Mouse (Mus musculus) lung, postnatal 0 days (tissue): ENCODE results near the gene Sgms1. TPM values are rescaled to one million over a fixed set of nuclear protein-coding genes. Genes with fewer than 3 reads are reported as not detected.

Experiments
- ATAC-seq: fragments of 200-750 bp; cut with Nextera tagmentation; 2 replicates; pipeline ENCODE4 v1.8.0; 2017; ENCODE audit warnings: moderate library complexity
- DNase-seq: peaks from one replicate; pipeline ENCODE4 v3.0.0-alpha.2; 2016; ENCODE audit warnings: low spot score
- H3K27ac ChIP-seq: fragments of 300-500 bp; sonication (generic); 2 replicates; pipeline ENCODE4 v1.5.1; 2014; ENCODE audit warnings: antibody characterized with exemption, mild to moderate bottlenecking, low read length, mixed read lengths
- H3K27me3 ChIP-seq: fragments of 300-500 bp; sonication (generic); replicated peaks from 2 replicates; pipeline ENCODE4 v1.6.1; 2014; ENCODE audit warnings: low read length, mixed read lengths; ENCODE audit not compliant: insufficient read depth
- H3K36me3 ChIP-seq: fragments of 300-500 bp; sonication (generic); 2 replicates; pipeline ENCODE4 v1.6.1; 2014; ENCODE audit warnings: low read length, mixed read lengths; ENCODE audit not compliant: insufficient read depth
- H3K4me1 ChIP-seq: fragments of 300-500 bp; sonication (generic); 2 replicates; pipeline ENCODE4 v1.6.1; 2014; ENCODE audit warnings: antibody characterized with exemption, low read depth, low read length, mixed read lengths; ENCODE audit not compliant: insufficient read depth
- H3K4me2 ChIP-seq: fragments of 300-500 bp; sonication (generic); replicated peaks from 2 replicates; pipeline ENCODE4 v1.6.1; 2014; ENCODE audit warnings: low read depth, mild to moderate bottlenecking, low read length, moderate library complexity, mixed read lengths
- H3K4me3 ChIP-seq: fragments of 300-500 bp; sonication (generic); 2 replicates; pipeline ENCODE4 v1.5.1; 2014; ENCODE audit warnings: low read depth, low read length
- H3K9ac ChIP-seq: fragments of 300-500 bp; sonication (generic); replicated peaks from 2 replicates; pipeline ENCODE4 v1.6.1; 2014; ENCODE audit warnings: low read depth, mild to moderate bottlenecking
- H3K9me3 ChIP-seq: fragments of 300-500 bp; sonication (generic); 2 replicates; pipeline ENCODE4 v1.6.1; 2016; ENCODE audit warnings: low read length, mixed read lengths
- CTCF ChIP-seq: IDR thresholded peaks from 2 replicates; pipeline ENCODE4 v1.5.1; 2016; ENCODE audit warnings: antibody characterized with exemption, mild to moderate bottlenecking
- EP300 ChIP-seq: IDR thresholded peaks from 2 replicates; pipeline ENCODE4 v1.6.1; 2016; ENCODE audit warnings: antibody characterized with exemption, mild to moderate bottlenecking, control low read depth
- WGBS: fragments of 180-500 bp; shearing (Covaris S2); extraction: QIAGEN DNeasy Blood & Tissue Kit; methylation state at CpG from one replicate; pipeline ENCODE4 v1.1.7; 2014; 5-methylcytosine and 5-hydroxymethylcytosine counted together
- polyA plus RNA-seq: library from polyadenylated mRNA; unstranded; fragments of >200 nt; fragmentation: Nextera tagmentation; extraction: Ambion mirVana; gene quantifications from 2 replicates; pipeline ENCODE4 v1.2.1, GENCODE M21; 2015

Sgms1 gene
- polyA plus RNA-seq, 1 experiment from 2014 or later, result 59.3 TPM

DNA sequence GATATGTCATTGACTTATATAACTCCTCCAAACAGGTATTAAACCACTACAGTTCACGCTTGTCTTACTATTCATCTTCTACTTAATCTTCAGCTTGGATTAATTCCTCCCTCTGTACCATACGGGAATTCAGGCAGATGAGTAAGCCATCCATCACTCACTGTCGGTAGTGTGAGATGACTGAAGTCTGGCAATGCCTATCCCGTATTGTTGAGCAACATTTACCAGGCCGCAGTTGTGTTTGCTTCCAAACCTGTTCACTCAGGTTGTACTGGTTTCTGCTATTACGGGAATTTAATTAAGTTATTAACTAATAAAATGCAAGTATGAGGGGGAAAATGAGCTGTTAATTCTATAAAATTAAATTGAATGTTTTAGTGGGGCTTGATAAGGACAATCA is 199.6 kb downstream of the Sgms1 start:
- ATAC-seq, result no peak
- Histone ChIP-seq H3K27me3 (no peaks in the 10 kb centered on the region), H3K9me3 (no peaks in the 10 kb centered on the region), H3K4me3 (no peak overlapping the region), H3K27ac (no peak overlapping the region), H3K9ac (no peak overlapping the region), H3K4me2 (no peak overlapping the region), H3K36me3 (no peaks in the 10 kb centered on the region; the same call in 1 of the 2 replicates), H3K4me1 (peaks cover 25% of the 10 kb centered on the region; the same call in 1 of the 2 replicates)
- 60% methylated on average over 6 of the region's 6 CpGs for WGBS
- DNase-seq, result peak; percentile 39
- TF ChIP-seq EP300 (no peak), CTCF (no peak)

DNA sequence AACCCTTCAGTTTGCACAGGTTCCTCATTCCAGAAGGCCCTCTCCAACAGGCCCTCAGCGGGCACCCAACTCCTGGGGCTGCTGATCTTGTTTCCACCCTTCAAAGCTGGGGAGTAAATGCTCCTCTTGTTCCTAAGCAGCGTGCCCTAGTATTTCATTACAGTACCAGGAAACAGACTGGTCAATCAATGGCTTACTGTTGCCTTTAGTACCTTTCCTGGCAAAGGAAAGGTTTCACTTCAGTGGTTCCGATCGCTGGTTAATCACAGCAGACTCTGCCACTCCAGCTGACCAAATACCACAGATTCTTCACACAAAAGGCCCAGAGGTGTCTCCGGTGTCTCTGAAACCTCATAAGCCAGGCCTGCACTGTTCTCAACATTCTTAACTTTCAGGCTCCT is 200.5 kb downstream of the Sgms1 start:
- ATAC-seq (peak; percentile 57), DNase-seq (peak; percentile 71)
- Histone ChIP-seq H3K9me3 (no peaks in the 10 kb centered on the region), H3K9ac (no peak overlapping the region), H3K27me3 (no peaks in the 10 kb centered on the region), H3K4me3 (no peak overlapping the region), H3K4me1 (peaks cover 20% of the 10 kb centered on the region; the same call in 1 of the 2 replicates), H3K4me2 (no peak overlapping the region), H3K27ac (peak overlapping the region; percentile 43), H3K36me3 (no peaks in the 10 kb centered on the region; the same call in 1 of the 2 replicates)
- 67% methylated on average over 5 of the region's 5 CpGs for WGBS
- TF ChIP-seq EP300 (no peak), CTCF (no peak)

DNA sequence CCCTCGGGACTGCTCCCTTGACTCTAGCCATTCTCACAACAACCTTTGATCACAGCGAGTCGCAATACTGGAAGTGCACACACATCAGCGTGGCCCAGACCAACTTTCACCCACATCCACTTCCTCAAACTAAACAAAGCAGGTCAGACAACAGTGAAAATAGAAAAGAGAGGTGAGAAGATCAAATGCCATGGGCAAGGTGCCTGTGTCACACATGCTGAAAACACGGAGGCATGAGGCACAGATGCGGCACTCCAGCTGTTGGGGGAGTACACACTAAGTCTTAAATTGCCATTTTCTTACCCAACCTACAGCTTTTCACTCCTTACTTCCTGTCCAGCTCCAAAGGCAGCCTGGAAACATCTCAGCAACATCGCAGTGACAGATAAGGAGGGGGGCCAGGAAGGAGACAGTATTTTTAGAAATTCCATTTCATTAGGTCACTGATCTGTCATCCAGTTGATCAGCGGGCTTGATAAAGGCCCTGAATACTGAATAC is 202.9 kb downstream of the Sgms1 start:
- ATAC-seq, result peak; percentile 60
- H3K4me1 ChIP-seq, result peaks cover 30% of the 10 kb centered on the region
- no peak for TF ChIP-seq CTCF
- TF ChIP-seq EP300, result peak; percentile 96

DNA sequence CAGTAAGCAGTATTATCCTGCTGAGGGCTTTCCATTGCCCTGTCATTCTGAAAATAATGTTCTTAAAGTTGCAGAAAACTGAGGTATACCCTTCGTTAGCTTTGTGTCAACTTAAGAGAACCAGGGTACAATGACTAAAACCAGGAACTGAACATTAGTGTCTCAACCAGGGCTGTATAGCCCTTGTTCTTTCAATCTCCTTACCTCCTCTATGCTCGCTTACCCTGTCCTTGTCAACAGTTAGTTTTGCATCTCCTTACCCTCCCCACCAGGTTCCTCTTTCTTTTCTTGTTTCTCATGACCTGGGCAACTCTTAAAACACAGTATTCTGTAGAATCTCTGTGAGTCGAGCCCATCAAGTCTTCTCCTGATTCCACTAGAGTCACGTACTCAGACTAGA is 206.5 kb downstream of the Sgms1 start:
- WGBS, result 80% methylated on average over 4 of the region's 4 CpGs
- Histone ChIP-seq H3K4me3 (no peak overlapping the region), H3K4me2 (no peak overlapping the region), H3K4me1 (peaks cover 56% of the 10 kb centered on the region), H3K36me3 (no peaks in the 10 kb centered on the region), H3K27me3 (no peaks in the 10 kb centered on the region), H3K9me3 (no peaks in the 10 kb centered on the region), H3K27ac (peak overlapping the region; percentile 91), H3K9ac (no peak overlapping the region)
- TF ChIP-seq CTCF, result no peak
- no peak for TF ChIP-seq EP300
- DNase-seq (no peak), ATAC-seq (no peak)

More for the DNA sequence above, 202.9 kb downstream of the Sgms1 start:
- WGBS, result 30% methylated on average over 8 of the region's 8 CpGs
- DNase-seq, result peak; percentile 86
- H3K27ac ChIP-seq, result peak overlapping the region; percentile 65
- H3K9ac ChIP-seq, result no peak overlapping the region
- H3K9me3 ChIP-seq, result no peaks in the 10 kb centered on the region
- H3K4me3 ChIP-seq, result no peak overlapping the region
- no peaks in the 10 kb centered on the region for H3K36me3 ChIP-seq
- H3K4me2 ChIP-seq, result no peak overlapping the region
- H3K27me3 ChIP-seq, result no peaks in the 10 kb centered on the region

DNA sequence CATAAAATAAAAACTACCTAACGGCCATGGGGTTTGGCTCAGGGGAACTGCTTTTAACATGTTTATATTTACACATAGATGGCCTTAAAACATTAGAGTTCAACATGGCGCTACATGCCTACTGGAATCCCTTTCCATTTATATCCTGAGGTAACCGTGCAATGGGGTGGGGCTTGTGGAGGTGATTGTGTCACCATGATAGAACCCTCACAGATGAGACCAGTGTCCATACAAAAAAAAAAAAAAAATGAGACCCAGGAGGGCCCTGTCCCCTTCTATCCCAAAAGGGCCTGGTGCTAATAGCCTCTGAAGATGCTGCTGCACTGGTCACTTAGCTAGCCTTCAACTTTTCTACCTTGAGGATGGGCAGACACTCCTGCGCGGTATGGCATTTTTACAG is 207.0 kb downstream of the Sgms1 start:
- peak overlapping the region; percentile 91 for H3K27ac ChIP-seq
- H3K4me3 ChIP-seq, result no peak overlapping the region
- no peaks in the 10 kb centered on the region for H3K27me3 ChIP-seq
- peaks cover 52% of the 10 kb centered on the region for H3K4me1 ChIP-seq
- ATAC-seq (no peak), DNase-seq (no peak)
- H3K4me2 ChIP-seq, result no peak overlapping the region
- H3K36me3 ChIP-seq, result no peaks in the 10 kb centered on the region
- H3K9me3 ChIP-seq, result no peaks in the 10 kb centered on the region
- no peak overlapping the region for H3K9ac ChIP-seq
- TF ChIP-seq EP300 (no peak), CTCF (no peak)
- WGBS, result 69% methylated on average over 5 of the region's 5 CpGs

DNA sequence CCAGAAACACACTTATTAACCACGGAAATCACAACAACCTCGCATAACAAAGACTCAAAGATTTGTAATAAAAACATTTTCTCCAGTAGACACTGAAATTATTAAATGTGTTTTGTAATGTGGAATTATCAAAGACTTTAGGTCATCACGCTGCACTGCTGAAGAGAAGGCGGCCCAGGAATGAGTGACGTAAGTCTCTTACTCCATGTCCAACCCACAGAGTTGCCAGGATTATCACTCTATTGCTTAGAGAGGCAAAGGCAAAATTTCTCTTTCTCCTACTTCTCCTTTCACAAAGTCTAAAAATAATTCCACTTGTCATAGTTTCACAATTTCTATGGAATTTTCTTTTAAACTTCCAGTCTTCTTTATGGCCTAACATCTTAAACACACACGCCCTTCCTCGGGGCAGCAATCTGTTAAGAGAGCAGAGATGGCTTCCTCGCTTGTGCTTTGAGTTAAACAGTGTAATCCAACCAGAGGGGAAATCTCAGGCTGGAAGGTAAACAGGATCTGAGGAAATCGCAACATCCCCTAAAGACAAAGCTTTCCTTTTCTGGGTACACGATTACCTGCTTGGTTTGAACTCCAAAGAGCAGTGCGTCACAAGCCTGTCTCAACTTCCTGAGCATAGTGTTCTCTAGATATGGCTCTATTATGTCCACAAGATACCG is 207.7 kb downstream of the Sgms1 start:
- Histone ChIP-seq H3K9ac (no peak overlapping the region), H3K4me1 (peaks cover 50% of the 10 kb centered on the region), H3K27me3 (no peaks in the 10 kb centered on the region), H3K36me3 (no peaks in the 10 kb centered on the region), H3K27ac (peak overlapping the region; percentile 91), H3K4me3 (no peak overlapping the region), H3K4me2 (peak overlapping the region; percentile 20), H3K9me3 (no peaks in the 10 kb centered on the region)
- 25% methylated on average over 12 of the region's 12 CpGs for WGBS
- no peak for TF ChIP-seq CTCF
- TF ChIP-seq EP300, result peak; percentile 100
- peak; percentile 97 for DNase-seq
- peak; percentile 80 for ATAC-seq
